Mouse (Mus musculus): ENCODE measurements around the gene Enpep. TPM values are rescaled to one million over a fixed set of nuclear protein-coding genes. Genes with fewer than 3 reads are reported as not detected.

Enpep gene
- total RNA-seq, 1 experiment: 0.54 TPM

DNA sequence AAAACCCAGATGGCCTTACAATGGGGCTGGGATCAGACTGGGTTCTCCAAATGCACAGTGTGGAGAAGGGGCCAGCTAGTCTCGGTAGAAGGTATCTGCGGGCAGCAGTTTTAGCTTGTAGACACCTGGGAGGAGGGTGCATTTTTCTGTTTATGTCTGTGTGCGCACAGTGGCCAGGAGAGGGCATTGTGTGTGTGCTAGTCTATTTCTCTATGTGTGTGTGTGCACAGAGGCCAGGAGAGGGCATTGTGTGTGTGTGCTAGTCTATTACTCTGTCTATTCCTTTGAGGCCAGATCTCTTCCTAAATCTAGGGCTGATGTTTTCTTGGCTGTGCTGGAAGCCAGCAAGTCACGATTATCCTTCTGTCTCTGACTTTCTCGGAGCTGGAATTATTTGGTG, 74.0 kb downstream of the Enpep start:
- in situ Hi-C loops (cut with MboI; ENCODE audit: low sequenced_read_pairs in 2 of 2, unreplicated experiment in 2 of 2): no loop called here
- H3K9ac ChIP-seq (ENCODE audit: insufficient read depth, low read depth, low read length, poor library complexity, severe bottlenecking): no peak overlapping the region
- no peaks in the 10 kb centered on the region for H3K9me3 ChIP-seq (ENCODE audit: control insufficient read depth, insufficient read depth, low read depth, low read length)
- no peak overlapping the region for H3K4me3 ChIP-seq (ENCODE audit: insufficient read depth in 1 of 2, low read depth in 1 of 2, low read length in 2 of 2, poor library complexity in 1 of 2, severe bottlenecking in 1 of 2)
- H3K27ac ChIP-seq (ENCODE audit: insufficient read depth, low read depth, low read length, poor library complexity, severe bottlenecking): no peak overlapping the region
- no peak for DNase-seq (ENCODE audit: low read depth, low spot score)
- no peak for TF ChIP-seq CHD2 (IDR thresholded peaks at IDR 0.05; ENCODE audit: low read depth, low read length)
- TF ChIP-seq ZC3H11A (IDR thresholded peaks at IDR 0.05; ENCODE audit: borderline replicate concordance, low read depth, low read length): no peak
- TF ChIP-seq ZNF384 (IDR thresholded peaks at IDR 0.05; ENCODE audit: low read depth, low read length): no peak
- TF ChIP-seq MAFK (IDR thresholded peaks at IDR 0.05; ENCODE audit: insufficient read depth, low read depth, low read length): no peak
- no peak for TF ChIP-seq HCFC1 (IDR thresholded peaks at IDR 0.05; ENCODE audit: borderline replicate concordance, insufficient read depth, low read length)
- no peaks in the 10 kb centered on the region for H3K36me3 ChIP-seq (ENCODE audit: control insufficient read depth, insufficient read depth, low read length, poor library complexity, severe bottlenecking)
- H3K4me1 ChIP-seq (ENCODE audit: control insufficient read depth in 2 of 2, insufficient read depth in 2 of 2, low read length in 2 of 2, poor library complexity in 1 of 2): peaks cover 0 to 5% of the 10 kb centered on the region in 2 experiments; a peak in 1 of 4 replicates

DNA sequence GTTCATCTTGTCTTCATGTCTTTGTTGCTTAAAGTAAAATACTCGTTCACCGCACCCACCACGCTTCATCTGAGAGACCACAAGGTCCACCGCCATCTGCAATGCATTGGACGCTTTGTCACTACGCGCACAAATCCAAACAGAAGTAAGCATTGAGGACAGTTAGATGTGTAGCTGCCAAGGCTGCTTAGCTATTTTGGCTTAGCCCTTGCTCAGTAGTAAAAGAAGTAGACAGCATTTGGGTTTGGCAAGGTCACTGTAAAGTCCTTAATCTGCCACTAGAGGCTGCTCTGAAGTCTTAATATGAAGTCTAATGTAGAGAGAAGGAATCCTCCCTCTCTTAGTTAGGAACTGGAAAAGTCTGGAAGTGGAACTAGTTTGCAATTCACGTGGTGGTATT, 75.8 kb downstream of the Enpep start:
- Histone ChIP-seq H3K36me3 (ENCODE audit: control insufficient read depth, insufficient read depth, low read length, poor library complexity, severe bottlenecking) (no peaks in the 10 kb centered on the region), H3K27ac (ENCODE audit: insufficient read depth, low read depth, low read length, poor library complexity, severe bottlenecking) (no peak overlapping the region), H3K4me1 (ENCODE audit: control insufficient read depth in 2 of 2, insufficient read depth in 2 of 2, low read length in 2 of 2, poor library complexity in 1 of 2) (peaks cover 0 to 5% of the 10 kb centered on the region in 2 experiments; a peak in 1 of 4 replicates), H3K9me3 (ENCODE audit: control insufficient read depth, insufficient read depth, low read depth, low read length) (no peaks in the 10 kb centered on the region), H3K9ac (ENCODE audit: insufficient read depth, low read depth, low read length, poor library complexity, severe bottlenecking) (no peak overlapping the region), H3K4me3 (ENCODE audit: insufficient read depth in 1 of 2, low read depth in 1 of 2, low read length in 2 of 2, poor library complexity in 1 of 2, severe bottlenecking in 1 of 2) (peak overlapping the region in 1 of 2 experiments; percentile 53; a peak in 2 of 4 replicates)
- in situ Hi-C loops (cut with MboI; ENCODE audit: low sequenced_read_pairs in 2 of 2, unreplicated experiment in 2 of 2): no loop called here
- peak; percentile 31 for DNase-seq (ENCODE audit: low read depth, low spot score)
- no peak for TF ChIP-seq ZC3H11A (IDR thresholded peaks at IDR 0.05; ENCODE audit: borderline replicate concordance, low read depth, low read length)
- no peak for TF ChIP-seq ZNF384 (IDR thresholded peaks at IDR 0.05; ENCODE audit: low read depth, low read length)
- no peak for TF ChIP-seq CHD2 (IDR thresholded peaks at IDR 0.05; ENCODE audit: low read depth, low read length)
- TF ChIP-seq MAFK (IDR thresholded peaks at IDR 0.05; ENCODE audit: insufficient read depth, low read depth, low read length): no peak
- no peak for TF ChIP-seq HCFC1 (IDR thresholded peaks at IDR 0.05; ENCODE audit: borderline replicate concordance, insufficient read depth, low read length)

DNA sequence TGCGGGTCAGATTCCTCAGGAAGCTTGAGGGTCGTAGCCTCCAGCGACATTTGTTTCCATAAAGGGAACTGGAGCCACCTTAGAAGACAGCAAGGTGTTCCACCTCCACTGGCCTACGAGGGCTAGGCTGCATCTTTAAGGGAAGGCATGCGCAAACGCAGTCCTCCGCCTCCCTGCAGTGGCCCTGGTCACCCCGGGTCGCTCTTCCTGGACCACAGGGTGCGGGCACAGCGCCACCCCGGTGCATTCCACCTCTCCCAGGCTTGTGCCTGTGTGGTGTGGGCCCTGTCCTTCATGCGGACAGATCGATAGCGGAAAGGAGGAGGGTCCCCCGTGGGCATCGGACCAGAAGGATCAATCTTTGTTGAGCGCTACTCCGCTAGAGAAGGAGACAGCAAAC, 76.2 kb downstream of the Enpep start:
- Histone ChIP-seq H3K4me3 (ENCODE audit: insufficient read depth in 1 of 2, low read depth in 1 of 2, low read length in 2 of 2, poor library complexity in 1 of 2, severe bottlenecking in 1 of 2) (peak overlapping the region; percentile 10 to 53; a peak in 3 of 4 replicates), H3K9ac (ENCODE audit: insufficient read depth, low read depth, low read length, poor library complexity, severe bottlenecking) (no peak overlapping the region), H3K4me1 (ENCODE audit: control insufficient read depth in 2 of 2, insufficient read depth in 2 of 2, low read length in 2 of 2, poor library complexity in 1 of 2) (peaks cover 0 to 5% of the 10 kb centered on the region in 2 experiments; a peak in 1 of 4 replicates), H3K9me3 (ENCODE audit: control insufficient read depth, insufficient read depth, low read depth, low read length) (no peaks in the 10 kb centered on the region), H3K27ac (ENCODE audit: insufficient read depth, low read depth, low read length, poor library complexity, severe bottlenecking) (no peak overlapping the region), H3K36me3 (ENCODE audit: control insufficient read depth, insufficient read depth, low read length, poor library complexity, severe bottlenecking) (no peaks in the 10 kb centered on the region)
- in situ Hi-C loops (cut with MboI; ENCODE audit: low sequenced_read_pairs in 2 of 2, unreplicated experiment in 2 of 2): no loop called here
- TF ChIP-seq HCFC1 (IDR thresholded peaks at IDR 0.05; ENCODE audit: borderline replicate concordance, insufficient read depth, low read length) (no peak), MAFK (IDR thresholded peaks at IDR 0.05; ENCODE audit: insufficient read depth, low read depth, low read length) (no peak), ZNF384 (IDR thresholded peaks at IDR 0.05; ENCODE audit: low read depth, low read length) (no peak), CHD2 (IDR thresholded peaks at IDR 0.05; ENCODE audit: low read depth, low read length) (no peak)
- DNase-seq (ENCODE audit: low read depth, low spot score): no peak

DNA sequence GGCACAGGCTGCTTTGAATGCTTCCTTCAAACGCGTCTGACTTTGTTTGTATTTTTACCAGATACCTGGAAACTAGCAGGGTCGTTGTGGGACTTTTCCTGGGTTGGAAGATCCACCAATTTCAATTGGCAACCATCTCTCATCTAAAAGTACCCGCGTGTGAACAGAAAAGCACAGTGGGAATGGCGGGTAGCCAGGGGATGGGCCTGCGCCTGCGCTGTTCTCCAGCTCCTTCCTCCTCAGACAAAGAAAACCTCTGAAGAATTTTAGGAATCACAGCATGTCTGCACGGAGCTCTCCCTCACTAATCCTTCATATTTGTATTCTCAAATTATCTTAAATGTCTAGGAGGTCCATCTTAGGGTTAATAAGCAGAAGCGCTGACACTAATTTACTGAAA, 78.3 kb downstream of the Enpep start:
- Histone ChIP-seq H3K9me3 (ENCODE audit: control insufficient read depth, insufficient read depth, low read depth, low read length) (no peaks in the 10 kb centered on the region), H3K27ac (ENCODE audit: insufficient read depth, low read depth, low read length, poor library complexity, severe bottlenecking) (no peak overlapping the region), H3K4me1 (ENCODE audit: control insufficient read depth in 2 of 2, insufficient read depth in 2 of 2, low read length in 2 of 2, poor library complexity in 1 of 2) (peaks cover 0 to 5% of the 10 kb centered on the region in 2 experiments; a peak in 1 of 4 replicates), H3K9ac (ENCODE audit: insufficient read depth, low read depth, low read length, poor library complexity, severe bottlenecking) (no peak overlapping the region), H3K36me3 (ENCODE audit: control insufficient read depth, insufficient read depth, low read length, poor library complexity, severe bottlenecking) (no peaks in the 10 kb centered on the region), H3K4me3 (ENCODE audit: insufficient read depth in 1 of 2, low read depth in 1 of 2, low read length in 2 of 2, poor library complexity in 1 of 2, severe bottlenecking in 1 of 2) (peak overlapping the region in 1 of 2 experiments; percentile 30; a peak in 1 of 4 replicates)
- DNase-seq (ENCODE audit: low read depth, low spot score): no peak
- in situ Hi-C loops (cut with MboI; ENCODE audit: low sequenced_read_pairs in 2 of 2, unreplicated experiment in 2 of 2): no loop called here
- TF ChIP-seq MAFK (IDR thresholded peaks at IDR 0.05; ENCODE audit: insufficient read depth, low read depth, low read length) (no peak), HCFC1 (IDR thresholded peaks at IDR 0.05; ENCODE audit: borderline replicate concordance, insufficient read depth, low read length) (no peak), CHD2 (IDR thresholded peaks at IDR 0.05; ENCODE audit: low read depth, low read length) (no peak), ZNF384 (IDR thresholded peaks at IDR 0.05; ENCODE audit: low read depth, low read length) (no peak), ZC3H11A (IDR thresholded peaks at IDR 0.05; ENCODE audit: borderline replicate concordance, low read depth, low read length) (no peak)

DNA sequence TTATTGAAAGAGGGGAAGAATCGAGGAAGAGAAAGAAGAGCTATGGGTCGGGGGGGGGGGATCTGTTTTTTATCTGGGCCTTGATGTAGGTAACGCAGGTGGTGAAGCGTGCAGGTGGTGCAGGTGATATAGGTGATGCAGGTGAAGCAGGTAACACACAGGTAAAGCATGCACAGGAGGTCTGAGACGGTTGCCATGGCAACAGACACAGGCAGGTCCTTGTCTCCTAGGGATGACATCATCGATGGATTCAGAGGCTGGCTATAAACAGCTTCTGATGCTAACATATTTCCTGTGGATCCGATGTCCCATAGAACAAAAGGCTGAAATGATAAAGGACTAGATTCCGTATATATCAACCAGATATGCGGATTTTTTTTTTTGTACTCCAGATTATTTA, 81.5 kb downstream of the Enpep start:
- H3K9ac ChIP-seq (ENCODE audit: insufficient read depth, low read depth, low read length, poor library complexity, severe bottlenecking): no peak overlapping the region
- no peak for DNase-seq (ENCODE audit: low read depth, low spot score)
- TF ChIP-seq MAFK (IDR thresholded peaks at IDR 0.05; ENCODE audit: insufficient read depth, low read depth, low read length): no peak
- no peak for TF ChIP-seq ZNF384 (IDR thresholded peaks at IDR 0.05; ENCODE audit: low read depth, low read length)
- no peak for TF ChIP-seq ZC3H11A (IDR thresholded peaks at IDR 0.05; ENCODE audit: borderline replicate concordance, low read depth, low read length)
- no peak for TF ChIP-seq HCFC1 (IDR thresholded peaks at IDR 0.05; ENCODE audit: borderline replicate concordance, insufficient read depth, low read length)
- in situ Hi-C loops (cut with MboI; ENCODE audit: low sequenced_read_pairs in 2 of 2, unreplicated experiment in 2 of 2): no loop called here
- H3K4me3 ChIP-seq (ENCODE audit: insufficient read depth in 1 of 2, low read depth in 1 of 2, low read length in 2 of 2, poor library complexity in 1 of 2, severe bottlenecking in 1 of 2): no peak overlapping the region
- no peak overlapping the region for H3K27ac ChIP-seq (ENCODE audit: insufficient read depth, low read depth, low read length, poor library complexity, severe bottlenecking)
- no peaks in the 10 kb centered on the region for H3K4me1 ChIP-seq (ENCODE audit: control insufficient read depth in 2 of 2, insufficient read depth in 2 of 2, low read length in 2 of 2, poor library complexity in 1 of 2)
- no peaks in the 10 kb centered on the region for H3K36me3 ChIP-seq (ENCODE audit: control insufficient read depth, insufficient read depth, low read length, poor library complexity, severe bottlenecking)
- H3K9me3 ChIP-seq (ENCODE audit: control insufficient read depth, insufficient read depth, low read depth, low read length): no peaks in the 10 kb centered on the region
